Mouse (Mus musculus) G1E-ER4 (cell line): ENCODE data around the gene Synm. TPM values are rescaled to one million over a fixed set of nuclear protein-coding genes. Genes with fewer than 3 reads are reported as not detected.

Experiments used
- GATA1 ChIP-seq: IDR thresholded peaks from one replicate; pipeline ENCODE4 v1.8.0; 2012; ENCODE audit warnings: low read length, inconsistent platforms
- polyA plus RNA-seq: library from polyadenylated mRNA; stranded (reverse); fragments of >175 nt; gene quantifications from 2 replicates; pipeline ENCODE4 v1.2.3, GENCODE M21; 2012

Synm gene
- polyA plus RNA-seq, 1 experiment = not detected

DNA sequence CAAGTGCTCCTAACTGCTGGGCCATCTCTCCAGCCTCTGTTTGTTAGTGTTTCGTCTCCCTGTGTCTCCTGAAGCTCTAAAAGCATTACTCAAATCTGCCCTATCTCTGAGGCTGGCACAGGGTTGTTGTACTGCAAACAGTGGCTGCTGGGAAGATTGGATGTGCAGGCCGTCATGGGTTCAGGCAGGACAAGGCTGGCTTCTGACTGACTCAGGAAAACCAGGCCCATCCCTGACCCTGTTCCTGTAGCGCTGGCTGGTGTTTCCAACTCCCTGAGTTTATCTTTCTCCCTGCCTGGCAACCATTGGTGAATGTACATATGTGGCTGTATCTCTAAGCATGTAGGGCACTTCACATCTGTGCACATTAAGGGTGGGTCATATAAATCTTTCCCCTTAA lies 42.0 kb downstream of the Synm start:
- TF ChIP-seq GATA1 = no peak

DNA sequence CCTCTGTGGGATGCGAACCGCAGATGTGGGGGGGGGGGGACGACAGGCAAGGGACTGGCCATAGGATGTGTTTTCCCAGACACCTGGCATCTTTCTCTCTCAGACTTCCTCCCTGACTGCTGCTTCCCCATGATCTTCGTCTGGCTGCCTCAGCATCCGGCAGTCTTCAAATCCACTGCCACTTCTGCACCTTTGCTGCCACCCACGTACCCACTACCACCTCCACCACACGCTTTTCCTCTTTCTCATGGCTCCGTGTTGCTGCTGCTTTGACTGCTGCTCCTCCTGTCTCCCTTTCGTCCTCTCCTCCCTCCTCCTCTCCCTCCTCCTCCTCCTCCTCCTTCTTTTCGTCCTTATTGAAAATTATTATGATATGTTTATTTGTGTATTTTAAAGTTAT lies 42.6 kb downstream of the Synm start:
- TF ChIP-seq GATA1 = no peak

DNA sequence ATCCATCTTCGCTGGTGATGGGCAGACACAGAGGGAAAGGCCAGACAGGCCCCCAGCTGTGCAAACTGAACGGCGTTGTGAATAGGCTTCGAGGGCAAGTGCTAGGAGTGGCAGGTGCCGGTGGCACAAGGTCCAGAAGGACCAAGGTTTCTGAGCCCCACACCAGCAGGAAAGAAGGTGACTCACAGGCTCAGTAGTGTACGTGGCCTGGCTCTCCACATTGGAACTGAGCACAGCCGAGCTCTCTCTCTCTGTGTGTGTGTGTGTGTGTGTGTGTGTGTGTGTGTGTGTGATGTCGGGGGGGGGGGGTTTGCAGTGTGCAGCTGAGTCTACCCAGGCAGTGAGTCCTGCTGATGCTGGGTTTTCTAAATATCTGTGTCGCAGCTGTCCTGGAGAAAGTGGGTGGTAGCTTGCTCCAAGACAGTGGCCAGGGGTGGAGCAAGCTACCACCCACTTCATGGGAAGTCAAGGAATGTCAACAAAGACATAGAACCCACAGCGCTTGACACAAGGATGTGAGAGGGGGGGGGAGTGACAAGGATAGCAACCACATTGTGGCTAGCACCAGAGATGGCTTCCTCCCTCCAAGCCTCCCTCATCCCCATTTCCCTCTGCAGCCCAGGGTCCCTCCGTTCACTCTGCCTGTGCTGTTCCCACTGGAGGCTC lies 43.2 kb downstream of the Synm start:
- no peak for TF ChIP-seq GATA1

DNA sequence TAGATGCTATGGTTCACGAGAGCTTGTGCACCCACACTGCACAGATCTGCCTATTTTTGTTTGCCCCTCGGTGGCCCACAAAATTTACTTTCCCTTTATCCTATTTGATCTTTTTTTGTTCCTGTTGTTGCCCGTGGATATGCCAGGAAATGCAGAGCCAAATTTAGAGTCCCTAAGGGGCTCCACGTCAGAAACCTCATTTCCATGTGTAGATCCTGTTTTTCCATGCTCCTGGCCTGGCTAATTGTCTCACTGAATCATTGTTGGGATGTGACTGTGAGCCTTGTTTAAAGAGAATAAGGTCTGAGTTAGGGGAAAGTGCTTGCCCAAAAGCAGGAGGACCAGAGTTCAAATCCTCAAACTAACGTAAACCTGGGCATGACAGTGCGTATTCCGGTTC lies 44.4 kb downstream of the Synm start:
- no peak for TF ChIP-seq GATA1

DNA sequence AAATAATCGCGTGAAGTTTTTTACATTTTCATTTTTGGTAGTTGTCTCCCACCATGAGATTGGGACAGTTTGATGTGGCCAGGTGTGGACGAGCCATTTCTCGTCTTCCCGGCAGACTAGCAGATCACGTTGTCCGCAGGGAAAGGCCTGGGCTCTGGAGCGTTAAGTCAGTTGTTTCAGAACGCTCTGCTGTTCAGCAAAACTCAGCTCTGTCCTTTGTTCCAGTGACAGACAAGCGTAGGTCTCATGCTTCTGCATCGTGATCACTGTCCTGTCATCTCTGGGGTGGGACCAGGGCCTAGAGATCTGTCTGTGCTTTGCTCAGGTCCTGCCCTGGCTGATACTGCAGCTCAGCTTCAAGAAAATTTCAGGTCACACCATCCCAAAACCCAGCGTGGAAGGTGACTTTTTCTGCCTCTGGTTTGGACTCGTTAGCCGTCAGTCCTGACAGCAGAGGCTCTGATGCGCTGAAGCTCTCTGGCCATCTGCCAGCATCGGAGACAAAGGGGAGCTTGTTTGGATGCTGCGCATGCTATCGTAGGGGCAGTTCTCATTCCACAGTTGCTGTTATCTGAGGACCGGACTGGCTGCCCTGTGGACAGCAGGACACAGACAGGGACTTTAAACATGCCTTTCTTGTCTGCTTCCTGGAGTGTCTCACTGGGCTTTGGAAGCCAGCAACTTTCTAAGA lies 45.6 kb downstream of the Synm start:
- no peak for TF ChIP-seq GATA1

DNA sequence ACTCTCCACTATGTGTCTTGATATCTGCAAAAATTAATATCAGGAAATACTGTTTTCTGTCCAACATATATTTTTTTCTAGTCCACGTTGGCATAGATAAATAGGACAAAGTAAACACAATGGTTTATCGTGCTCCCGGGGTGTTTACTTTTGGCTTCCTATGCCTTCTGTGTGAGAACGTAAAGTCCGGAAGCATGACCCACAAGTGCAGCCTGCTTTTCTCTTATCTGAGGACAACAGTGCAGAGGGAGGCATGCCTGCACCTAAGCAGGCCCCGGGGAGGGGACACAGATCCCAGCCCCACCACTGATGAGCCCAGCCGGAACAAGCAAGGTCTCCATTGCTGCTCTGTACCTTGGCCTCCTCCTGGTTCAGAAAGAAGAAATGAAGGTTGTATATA lies 49.3 kb downstream of the Synm start:
- no peak for TF ChIP-seq GATA1

DNA sequence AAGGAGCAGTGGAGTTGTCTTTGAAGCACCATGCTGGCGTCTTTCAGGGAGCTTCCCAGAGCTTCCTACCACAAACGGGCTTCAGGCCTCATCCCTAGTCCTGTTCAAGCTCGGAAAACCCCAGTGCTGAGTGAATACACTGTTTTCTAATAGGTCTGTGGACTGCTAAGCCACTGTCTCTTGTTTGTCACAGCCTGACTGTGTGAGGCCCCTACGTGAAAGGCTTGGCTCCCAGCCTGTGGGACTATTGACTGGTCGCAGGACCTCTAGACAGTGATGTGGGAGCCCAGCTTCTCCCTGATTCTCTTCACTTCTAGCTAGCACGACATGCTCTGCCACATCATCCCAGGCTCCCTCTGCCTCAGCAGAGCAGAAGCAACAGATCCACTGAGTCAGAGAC lies 51.4 kb downstream of the Synm start:
- TF ChIP-seq GATA1 = no peak

DNA sequence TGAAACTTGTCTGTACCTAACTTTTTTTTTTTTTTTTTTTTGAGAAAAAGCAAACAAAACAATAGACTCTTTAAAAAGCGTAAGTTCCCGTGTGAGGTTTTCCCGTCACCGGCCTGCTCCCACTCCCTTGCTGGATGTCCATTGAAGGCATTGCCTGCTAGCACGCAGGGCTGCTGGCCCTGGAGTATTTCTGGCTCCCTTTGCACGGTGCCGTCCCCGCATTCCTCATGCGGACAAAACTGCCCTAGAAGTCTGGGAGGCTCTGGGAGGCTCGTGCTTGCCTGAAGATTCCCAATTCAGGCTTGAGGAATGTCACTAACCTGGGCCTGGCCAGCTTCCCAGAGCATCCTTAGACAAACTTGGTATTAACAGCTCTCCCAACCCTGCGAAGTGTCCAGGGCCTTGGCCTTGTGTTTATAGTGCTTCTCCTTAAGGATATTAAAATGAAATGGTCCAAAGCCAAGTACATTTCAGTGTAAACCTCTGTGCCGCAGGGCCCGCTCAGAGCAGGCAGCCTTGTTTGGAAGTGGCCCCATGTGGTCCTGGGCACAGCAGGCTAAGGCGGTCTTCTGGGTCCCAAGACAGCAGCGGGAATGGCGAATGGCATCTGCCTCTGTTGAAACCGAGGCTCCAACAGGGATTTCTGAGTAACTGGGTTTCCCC lies 58.2 kb downstream of the Synm start:
- no peak for TF ChIP-seq GATA1

DNA sequence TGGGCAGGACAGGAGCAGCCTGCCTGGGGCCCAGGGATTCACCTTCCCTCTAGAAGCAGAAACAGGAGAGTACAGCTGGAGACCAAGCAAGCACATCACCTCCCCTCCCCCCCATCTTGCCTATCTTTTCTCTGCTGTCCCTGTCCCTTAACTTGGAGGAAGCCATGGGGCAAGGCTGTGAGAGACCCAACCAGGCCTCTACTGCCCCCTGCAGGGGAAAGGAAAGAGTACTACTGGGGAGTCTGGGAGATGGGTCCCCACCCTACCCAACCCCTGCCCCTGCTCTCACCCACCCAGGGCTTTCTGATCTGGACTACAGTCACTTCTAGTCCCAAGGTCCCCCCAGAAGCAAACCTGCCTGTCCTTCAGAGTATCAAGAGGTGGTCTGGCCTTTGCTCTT lies 58.7 kb downstream of the Synm start:
- TF ChIP-seq GATA1 = no peak

DNA sequence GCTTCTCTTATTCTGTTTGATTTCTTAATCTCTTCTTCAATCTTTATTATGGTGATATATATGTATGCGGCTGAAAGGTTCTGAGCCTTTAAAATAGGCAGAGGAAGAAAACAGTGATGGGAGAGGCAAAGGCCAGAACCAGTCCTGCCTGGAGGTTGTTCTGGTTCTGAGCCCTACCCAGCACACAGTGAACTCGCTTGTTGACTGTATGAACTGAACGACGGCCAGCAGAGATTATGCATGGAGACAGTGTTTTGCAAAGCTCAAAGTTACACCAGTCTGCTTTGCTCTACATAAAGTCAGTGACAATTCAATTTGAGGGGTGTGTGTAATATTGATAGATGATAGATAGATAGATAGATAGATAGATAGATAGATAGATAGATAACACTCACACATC lies 60.2 kb downstream of the Synm start:
- no peak for TF ChIP-seq GATA1

DNA sequence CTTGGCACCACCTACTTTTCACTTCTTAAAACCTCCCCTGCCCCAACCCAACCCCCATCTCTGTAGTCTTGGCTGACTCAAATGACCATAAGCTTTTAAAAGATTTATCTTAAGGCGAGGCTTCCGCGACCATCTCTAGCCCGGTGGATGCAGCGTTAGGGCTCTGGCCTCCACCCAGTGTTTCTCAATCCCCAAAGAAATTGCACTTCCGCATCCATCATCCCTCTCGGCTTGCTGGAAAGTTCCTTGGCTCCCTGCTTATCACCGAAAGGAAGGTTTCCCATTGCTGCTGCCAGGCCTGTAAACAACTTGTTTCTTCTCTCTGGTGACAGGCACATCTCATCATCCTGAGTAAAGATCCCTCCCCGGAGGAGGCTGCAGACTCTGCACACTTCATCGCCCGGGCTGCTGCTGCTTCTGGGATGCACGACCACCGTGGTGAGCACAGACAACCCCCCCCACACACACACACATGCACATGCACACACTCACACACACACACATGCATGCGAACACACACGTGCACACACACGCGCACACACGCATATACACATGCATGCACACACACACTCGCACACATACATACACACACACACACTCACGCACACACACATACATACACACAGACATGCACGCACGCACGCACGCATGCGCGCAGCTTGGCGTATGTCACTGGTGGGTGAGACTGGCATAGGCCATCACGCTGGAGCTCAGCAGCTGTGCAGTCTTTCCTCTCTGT lies 61.5 kb downstream of the Synm start:
- TF ChIP-seq GATA1 = no peak

DNA sequence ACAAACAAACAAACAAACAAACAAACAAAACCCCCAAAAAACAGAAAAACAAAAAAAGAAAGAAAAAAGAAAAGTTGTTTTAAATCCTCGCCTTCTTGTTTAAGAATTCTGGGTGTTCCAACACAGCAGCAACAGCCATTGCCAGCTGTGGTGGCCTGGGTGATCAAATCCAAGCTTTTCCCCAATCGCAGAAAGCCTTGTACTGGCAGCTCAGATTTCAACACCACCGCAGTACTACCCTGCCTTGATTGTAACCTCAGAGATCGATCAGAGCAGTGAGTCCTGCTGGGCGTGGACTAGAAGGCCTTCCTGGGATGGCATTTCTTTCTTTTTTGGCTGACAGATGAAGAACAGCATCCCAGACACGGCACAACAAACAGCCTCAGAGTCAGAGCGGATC lies 63.6 kb downstream of the Synm start:
- no peak for TF ChIP-seq GATA1

DNA sequence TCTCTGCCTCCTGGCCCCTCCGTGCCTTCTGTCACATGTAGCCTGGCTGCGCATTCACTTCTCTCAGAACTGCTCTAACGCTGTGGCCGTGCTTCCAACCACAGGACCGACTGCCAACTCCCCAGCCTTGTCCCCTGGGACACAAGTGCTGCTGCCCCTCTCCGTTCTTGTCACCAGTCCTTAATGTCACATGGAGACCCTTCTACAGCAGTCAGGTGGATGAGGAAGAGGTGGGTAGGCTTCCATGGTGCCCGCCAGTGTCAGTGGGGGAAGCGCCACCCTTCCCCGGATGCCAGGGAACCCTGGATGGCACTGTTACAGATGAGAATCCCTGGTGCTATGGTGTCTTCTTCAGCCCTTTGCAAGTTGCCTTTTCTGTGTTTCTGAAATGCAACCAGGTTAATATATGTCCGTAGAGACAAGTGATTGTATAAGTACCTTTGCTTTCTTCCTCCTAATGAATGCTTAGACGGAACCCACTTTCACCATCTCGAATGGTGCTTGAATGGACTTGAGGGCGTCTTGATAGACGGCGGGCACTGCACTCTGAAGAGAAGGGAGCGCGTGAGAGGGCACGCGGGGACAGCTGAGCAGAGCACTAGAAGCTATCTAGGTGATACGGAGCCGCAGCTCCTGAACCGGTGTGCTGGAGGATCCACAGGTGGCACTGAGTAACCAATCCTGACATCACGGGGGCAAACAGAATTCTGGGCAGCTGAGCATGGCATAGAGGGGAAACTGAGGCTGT lies 66.6 kb downstream of the Synm start:
- TF ChIP-seq GATA1 = no peak

DNA sequence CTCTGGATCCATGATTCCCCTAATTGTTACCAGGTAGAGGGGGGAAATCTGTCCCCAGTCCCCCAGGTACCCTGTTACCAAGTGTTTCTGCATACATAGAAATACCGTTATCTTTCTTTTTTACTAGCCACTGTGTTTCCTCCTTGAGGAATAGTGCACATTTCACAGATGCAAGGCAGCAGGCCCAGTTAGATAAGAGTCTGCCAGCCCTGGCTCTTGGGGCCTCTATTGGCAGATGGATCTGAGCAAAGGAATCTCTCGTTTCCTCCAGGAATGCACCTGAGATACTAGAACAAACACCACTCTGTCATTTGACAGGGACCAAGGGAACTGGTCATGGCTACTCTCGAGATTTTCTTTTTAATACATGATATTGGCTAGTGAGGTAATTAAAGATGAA lies 67.4 kb downstream of the Synm start:
- TF ChIP-seq GATA1 = no peak

DNA sequence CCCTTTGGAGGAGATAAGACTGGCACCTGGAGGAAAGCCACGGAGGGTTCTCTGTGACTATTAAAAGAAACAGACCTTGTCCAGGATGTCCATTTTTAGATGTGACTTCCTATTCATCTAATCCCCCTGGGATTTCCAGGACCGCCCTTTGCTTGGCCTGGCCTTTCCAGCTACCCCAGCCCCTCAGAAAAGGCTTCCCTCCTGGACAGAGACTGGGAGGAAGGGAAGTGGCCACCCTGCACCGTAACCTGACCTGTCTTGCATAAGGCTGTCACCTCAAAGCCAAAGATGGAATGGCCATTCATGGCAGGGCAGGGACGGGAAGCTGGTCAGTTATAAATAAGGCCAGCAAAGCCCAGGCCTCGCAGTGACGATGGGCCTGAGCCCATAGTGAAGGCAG lies 68.5 kb downstream of the Synm start:
- no peak for TF ChIP-seq GATA1
